Mouse (Mus musculus) frontal cortex, postnatal 10 days (tissue): Measurements from ENCODE around the gene Cpne5.

Experiments used
- DNase-seq, 2 experiments: peaks; one replicate each; pipeline ENCODE4 v3.0.0; 2022; ENCODE audit warnings: low spot score in 2 of 2, mixed read lengths in 1 of 2

The Cpne5 gene

DNA sequence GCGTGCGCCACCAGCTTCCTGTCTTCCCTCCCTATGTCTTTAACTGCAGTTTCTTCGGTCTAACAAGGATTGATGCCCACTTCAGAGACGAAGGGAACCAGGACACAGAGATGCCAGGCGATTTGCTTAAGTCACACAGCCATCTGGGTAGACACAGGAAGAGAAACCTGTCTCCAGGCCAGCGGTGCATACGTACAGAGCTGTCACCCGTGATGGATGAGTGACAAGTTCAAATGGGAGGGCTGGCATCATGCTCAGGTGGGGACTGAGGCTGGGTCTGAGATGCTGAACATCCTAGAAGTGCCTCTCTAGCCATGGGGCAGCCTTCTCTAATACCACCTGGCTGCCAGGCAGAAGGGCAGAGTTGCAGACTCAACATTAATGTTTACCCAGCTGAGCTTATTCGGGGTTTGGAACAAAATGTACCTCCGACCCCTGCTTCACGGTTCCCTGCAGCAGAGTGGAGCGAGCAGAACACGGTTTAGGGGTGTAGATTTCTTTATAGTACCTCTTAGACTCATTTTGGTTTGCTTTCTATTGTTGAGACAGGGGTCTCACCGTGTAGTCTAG is 67.5 kb downstream of the Cpne5 start:
- DNase-seq, result no peak

DNA sequence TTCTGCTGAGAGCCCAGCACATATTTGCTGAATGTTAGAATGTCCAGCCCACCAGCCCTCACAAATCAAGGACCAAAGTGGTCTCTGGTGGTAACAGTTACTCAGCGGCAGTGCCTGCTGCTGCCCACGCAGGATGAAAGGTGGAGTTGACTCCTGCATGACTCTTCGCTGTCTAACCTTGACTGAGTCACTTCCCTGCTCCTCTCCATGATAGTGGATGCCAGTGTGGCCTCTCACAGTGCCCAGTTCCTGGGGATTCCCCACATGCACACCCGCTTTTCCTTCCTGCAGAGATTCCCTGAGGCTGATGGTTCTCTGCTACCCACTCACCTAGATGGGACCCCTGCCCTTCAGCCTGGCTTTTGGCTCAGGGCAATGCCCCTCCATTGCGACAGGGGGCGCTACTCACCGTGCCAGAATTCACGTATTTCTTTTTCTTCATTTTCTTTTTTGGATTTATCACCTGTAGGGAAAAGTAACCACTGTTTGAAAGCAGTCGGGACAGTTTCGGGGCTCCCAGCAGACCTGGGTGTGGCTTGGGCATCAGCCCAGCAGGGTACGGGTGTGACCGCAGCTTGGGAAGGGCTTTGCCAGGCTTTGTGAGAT is 68.9 kb downstream of the Cpne5 start:
- DNase-seq, result no peak

DNA sequence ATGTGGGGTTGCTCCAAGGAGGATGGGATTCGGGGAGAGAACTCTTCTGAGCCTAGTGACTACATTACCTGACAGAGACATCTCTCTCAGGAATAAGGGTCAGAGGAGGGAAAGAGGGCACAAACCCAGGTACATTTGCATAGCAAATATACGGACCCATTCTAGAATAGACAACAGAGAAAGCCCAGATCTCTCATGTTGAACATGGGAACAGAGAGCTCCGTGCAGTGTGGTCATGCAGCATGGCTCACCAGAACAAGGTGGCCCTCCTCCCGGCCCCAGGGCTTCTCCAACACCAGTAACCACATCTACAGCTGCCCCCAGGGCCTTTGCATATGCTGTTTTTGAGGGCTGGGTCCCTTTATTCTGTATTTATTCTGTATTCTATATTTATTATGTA is 69.5 kb downstream of the Cpne5 start:
- no peak for DNase-seq

DNA sequence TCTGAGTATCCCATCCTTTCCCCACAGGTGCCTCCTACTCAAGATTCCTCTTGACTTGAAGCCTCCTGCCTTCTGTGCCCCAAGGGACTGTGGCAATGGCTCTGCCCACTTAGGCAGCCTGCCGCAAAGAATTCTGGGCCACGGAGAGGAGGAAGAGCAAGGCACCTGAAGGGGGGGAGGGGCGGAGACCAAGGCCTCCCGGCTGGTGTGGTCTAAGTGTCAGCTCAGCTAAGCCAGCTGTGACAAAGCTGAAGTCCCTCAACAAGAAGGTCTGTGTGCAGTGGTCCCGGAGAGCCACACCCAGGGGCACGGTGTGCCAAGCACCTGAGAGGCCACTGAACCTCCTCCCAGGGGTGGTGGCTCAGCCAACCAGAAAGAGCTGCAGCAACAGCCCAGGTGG is 70.6 kb downstream of the Cpne5 start:
- no peak for DNase-seq

DNA sequence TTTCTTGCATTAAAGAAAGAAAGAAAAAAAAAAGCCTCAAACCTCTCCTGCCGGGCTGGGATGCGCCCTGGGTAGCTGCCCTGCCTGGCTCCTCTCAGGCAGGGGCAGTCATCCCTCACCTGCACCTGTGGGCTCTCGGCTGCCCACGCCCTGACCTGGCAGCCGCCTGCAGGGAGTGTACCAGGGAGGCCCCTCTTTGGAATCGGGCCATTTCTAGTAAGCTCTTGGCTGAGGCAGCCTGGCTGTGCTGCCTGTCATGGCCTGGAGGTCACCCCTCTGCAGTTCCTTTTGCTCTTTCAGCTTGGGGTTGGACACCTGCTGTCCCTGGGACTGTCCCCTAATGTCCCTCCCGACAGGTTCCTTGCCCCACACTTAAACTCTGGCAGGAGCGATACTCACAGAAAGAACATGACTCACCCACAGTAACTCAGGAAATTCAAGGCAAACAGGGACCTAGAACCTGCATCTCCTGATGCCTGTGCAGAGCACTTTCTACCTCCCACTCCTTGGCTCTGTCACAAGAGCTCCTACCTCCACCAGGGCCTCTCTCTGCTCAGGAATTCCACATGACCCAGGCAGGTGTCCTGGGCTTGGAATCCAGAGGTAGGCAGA is 71.9 kb downstream of the Cpne5 start:
- DNase-seq, result no peak

DNA sequence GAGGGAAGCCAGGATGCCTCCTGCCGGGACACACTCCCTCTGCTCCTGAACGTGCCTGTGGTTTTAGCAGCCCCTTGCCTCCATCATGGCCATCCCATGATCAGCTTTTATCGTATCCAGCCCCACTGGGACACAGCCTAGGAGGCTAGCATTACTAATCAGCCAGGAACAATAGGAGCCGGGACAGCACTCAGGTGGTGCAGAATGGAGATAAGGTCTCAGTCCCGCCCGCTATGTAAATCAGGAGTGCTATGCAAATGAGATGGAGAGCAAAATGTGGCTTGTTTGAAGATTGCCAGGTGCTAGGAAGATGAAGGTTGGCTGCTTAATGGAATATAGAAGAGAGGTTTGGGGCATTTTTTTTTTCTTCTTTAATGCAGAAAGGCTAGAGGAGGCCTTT is 72.5 kb downstream of the Cpne5 start:
- DNase-seq, result no peak

DNA sequence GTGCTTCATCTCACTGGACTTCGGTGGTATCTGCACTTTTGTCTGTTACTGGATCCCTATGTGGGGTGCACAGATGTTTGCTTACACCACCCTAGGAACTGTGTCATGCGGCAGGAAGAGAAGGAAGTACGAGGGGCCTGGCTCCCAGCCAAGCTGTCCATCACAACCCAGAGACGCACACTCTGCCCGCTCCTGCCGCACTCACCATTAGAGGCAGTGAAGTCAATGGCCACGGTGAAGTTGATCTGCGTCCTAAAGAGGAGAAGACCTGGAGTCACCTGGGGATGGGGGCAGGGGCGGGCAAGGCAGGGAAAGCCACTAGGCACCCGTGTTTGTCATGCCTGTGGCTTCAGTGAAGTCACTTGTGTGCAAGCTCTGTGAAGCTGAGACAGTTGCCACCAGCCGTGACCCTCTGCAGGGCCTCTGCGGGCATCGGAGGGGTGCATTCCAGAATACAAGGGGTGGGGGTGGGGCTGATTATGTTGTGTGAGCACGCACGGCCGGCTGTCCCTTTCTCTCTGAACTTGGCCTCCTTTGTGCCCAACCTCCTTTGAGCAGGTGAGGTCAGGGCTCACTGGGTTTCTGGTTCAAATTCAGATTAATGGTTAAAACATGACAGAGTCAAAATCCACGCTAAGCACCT is 73.4 kb downstream of the Cpne5 start:
- no peak for DNase-seq

DNA sequence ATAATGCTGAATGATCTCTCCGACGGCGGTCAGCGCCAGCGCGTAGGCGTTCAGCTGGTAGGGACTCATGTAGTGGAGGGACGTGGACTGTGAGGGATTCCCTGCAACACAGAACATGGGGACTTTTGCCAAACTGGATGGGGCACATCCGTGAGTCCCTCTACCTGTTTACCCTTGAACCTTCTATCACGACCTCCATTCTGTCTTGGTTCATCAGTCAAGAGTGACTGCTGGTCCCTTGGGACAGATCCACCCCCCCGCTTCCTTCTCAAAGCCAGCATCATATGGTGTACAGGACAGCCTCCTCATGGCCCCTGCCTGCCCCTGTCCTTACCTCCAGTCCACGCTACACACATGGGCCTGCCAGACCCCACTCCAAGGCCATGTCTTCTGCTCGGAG is 75.6 kb downstream of the Cpne5 start:
- no peak for DNase-seq

DNA sequence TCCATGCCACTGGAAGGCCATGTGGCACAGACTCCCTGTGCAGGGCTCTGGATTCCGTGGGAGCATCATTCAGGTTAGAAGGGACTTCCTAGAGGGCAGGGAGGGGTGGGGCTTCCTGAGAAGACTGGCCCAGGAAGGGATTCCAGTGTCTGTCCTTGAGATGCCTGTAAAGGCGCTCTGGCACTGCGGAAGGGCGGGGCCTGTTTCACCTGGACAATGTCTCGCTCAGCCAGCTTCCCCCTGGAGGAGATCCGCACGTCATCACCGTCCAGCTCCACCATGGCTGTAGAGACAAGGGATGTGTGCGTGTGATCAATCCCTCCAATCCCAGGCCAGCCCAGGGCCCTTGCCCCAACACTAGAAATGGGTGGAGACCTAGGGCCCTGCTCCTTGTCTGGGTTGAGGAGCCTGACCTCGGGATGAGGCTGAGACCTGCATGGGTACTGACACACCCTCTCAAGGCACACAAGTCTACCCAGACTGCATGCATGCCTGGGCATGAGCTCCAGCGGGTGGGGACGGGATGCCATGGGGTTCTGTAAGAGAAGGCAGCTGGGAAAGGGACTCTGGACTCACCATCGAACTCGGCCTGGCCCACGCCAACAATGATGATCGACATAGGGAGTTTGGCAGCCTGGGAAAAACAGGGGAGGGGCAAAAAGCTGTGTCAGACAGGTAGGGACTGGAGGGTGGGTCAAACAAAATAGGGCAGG is 78.1 kb downstream of the Cpne5 start:
- DNase-seq, result no peak

DNA sequence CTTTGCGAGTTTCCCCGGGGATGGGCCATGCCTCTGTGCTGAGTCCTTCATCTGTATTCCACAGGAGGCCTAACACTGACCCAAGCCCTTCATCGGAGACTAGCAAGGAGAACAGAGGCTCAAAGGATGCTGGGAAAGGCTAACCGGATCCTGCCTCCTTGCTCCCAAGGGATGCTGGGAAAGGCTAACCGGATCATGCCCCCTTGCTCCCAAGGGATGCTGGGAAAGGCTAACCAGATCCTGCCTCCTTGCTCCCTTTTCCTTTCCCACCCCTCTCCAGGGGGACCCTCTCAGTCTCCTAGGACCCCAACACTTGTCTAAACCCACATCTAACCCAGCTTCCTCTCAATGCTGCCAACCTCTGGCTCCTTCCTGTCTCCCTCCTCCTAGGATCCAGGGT is 78.6 kb downstream of the Cpne5 start:
- no peak for DNase-seq

DNA sequence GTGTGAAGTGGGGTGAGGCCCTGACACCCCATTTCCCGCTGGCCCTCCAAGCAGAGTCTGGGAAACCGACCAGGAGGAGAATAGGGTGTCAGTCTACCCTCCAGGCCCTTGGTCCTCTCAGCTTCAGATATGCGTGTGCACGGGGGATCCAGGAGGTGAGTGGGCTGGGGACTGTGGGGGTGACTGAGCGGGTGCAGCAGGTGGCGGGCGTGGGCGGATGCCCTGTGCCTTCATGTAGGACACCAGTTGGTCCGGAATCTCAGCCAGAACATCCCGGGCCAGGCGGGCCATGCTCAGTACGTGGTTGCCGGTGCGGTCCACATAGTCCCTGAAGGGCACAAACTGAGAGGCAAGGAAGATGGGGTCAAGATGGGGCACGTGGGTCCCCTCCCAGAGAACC is 79.1 kb downstream of the Cpne5 start:
- no peak for DNase-seq

DNA sequence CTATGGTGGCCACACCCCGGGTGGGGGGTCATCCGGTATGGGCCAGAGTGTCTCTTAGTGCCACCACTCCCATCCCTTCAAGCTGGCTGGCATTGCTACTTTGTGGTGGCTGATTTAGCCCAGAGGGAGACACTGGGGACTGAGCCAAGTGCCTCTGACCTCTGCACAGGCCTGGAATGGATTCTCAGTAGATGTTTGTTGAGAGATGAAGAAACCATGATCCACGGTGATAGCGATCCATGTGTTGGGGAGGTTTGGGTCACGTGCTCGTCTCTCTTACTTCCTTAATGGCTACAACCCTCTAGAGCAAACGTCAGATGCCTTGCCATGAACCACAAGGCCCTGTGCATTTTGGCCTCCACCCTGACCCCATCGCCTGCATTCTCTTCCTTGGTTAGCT is 81.1 kb downstream of the Cpne5 start:
- DNase-seq, result no peak

DNA sequence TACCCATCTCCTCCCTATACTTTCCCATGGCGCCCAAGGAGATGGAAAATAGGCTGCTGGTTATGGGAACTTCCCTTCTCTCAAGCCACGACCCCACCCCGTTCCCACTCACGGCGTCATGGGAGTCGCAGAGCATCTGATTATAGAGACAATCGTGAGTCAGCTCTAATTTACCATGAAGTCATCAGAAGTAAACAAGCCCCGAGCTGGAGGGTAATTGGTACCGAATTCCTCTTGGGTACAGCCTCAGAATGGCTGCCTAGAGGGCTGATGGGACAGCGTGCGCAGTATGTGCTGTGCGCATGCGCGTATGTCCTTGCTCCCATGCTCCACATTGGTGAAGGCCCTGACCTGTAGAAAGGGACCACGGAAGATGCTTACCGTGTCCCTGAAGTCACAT is 81.6 kb downstream of the Cpne5 start:
- DNase-seq, result no peak

DNA sequence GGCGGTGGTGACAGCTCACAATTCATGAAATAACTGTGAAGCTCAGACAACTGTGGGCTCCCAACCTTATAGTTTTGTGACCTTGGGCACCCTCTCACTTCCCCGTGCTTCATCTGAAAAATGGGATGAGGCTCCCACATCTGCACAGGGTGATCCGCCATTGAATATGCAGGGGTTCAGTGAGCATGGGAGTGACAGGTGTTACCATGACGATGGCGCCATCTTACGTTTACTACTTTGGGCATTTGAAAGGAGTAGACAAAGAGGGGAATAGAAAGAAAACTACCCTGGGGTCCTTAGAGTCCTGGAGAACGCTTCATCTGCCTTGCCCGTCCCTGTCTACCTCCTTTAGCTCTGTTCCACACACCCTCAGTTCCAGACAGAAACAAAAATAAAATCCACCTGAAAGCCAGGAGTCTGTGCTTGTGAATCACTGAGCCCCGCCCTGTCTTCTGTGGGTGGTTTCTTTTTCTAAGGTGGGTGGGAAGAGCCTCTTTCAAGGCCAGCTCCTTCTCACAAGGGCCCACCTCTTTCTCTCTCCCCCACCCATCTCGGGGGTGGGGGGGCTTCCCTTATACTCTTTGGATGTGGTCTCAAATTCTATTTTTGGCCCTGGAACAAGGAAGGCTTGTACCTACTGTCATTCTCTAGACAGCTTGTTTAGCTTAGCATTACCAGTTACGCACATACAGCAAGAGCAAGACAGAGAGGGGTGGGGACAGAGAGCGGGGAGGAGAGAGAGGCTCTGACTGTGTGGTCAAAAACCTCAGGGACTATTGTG is 82.4 kb downstream of the Cpne5 start:
- DNase-seq, result no peak

DNA sequence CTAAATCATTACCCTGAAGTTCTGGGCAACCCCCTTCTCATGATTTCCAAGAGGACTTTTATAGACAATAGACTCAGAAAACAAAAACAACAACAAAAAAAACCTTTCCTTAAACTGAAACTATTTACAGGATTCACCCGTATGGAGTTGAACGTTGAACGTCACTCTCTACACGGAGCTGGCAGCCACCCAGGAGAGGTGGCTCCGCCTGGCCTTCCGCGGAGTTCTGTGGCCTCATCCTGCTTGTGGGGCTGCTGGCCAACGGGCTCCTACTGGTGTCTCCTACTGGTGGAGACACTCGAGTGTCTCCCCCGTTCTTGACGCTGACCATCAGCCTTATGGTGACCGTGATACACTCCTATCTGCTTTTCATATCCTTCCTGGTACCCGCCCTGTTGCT is 83.7 kb downstream of the Cpne5 start:
- DNase-seq, result no peak

DNA sequence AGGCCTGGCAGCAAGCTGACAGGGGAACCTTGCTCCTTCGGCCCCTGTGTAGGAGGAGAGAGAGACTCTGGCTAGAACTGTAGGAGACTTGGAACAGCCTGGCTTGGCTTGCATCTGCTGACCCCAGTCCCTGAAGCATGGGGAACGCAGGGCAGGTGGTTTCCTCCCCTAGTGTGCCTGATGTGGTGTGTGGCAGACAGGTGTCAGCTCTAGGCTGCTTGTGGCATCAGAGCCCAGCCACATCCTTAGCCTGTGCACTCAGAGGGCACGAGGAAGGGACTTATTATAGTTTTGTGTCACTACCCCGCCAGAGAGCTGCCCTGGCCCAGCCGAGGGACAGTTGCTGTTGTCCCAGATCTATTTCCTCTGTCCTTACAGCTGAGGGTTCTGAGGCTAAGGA is 85.4 kb downstream of the Cpne5 start:
- DNase-seq, result no peak

DNA sequence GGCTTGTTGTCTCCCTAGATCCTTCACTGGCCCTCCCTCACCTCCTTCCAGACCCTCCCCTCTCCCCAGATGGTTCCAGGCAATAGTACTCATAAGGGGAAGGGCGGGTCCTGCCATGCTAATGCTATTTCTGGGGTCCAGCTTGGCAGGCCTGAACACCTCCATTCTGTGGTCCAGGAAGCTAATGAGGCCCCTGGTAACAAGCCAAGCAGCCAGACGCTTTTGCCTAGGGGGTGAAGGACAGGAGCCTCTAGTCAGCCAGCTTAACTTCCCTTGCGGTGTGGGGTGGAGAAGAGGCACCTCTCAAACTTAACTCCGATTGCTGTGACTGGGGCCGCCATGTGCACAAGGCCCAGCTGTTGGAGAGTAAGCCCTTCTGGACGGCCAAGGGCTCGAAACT is 88.2 kb downstream of the Cpne5 start:
- DNase-seq, result no peak

DNA sequence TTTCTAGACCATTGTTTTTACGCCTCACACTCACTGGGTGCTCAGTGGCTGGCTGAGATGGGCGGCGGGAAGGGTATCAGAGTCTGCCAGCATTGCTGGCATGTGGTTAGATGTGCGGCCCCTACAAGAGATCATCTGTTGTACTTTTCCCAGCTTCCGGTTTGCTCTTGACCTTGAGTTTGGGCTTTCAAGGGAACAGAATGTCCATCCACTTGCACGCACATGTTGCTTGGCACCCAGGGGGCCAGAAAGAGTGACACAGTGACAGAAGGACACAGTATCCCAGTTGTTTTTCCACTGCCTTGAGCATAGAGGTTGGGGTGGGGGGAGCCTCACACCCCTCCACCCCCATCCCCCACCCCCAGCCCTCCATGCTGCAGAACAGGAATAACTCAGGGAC is 90.2 kb downstream of the Cpne5 start:
- DNase-seq, result no peak

DNA sequence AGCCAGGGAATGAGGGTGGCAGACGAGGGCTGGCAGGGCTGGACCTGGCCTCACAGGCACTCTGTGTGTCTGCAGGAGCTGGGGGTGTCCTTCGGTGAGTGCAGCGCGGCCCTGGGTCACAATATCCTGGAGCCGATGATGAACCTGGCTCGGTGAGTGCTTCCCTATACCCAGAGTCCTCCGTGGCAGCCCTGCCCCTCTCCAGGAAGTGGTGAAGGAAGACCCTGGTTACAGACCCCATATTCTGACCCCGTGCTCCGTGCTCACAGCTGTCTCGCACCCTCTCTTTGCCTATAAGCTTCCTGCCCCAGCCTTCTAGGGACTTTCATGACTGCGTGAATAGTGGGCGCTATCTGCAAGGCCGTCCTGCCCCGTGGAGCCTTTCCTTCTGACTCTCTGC is 90.7 kb downstream of the Cpne5 start:
- no peak for DNase-seq

DNA sequence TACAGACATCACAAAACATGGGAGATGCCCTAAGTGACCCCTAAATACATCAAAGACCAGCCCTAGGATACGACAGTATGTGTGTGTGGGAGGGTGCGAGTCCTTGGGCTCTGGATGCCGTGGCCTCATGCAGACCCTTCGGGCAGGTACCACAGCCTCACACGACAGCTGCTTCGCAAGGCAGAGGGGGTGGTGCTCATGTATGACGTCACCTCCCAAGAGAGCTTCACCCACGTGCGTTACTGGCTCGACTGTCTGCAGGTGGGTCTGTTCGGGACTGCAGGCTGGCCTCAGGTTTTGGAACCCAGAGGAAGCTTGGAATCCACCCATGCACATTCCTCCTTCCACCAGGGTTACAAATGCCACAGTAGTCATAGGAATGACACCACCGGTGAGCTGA is 92.9 kb downstream of the Cpne5 start:
- DNase-seq, result no peak

DNA sequence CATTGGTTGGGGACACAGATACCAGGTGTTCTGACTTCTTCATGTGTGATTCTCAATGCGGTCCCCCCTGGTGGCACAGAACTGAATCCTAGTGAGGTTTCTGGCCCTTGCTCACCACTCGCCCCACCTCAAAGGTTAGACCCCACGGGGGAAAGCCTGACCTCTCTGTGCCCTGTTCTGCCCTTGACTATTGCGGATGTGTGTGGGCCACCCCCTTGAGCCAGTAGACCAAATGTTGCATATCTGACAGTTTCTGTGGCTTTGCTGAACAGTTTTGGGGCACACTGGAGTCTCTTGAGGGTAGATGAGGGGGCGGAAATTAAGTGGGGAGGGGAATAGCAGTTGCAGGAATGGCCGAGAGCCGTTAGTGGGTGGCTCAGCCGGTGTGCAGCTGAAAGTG is 94.7 kb downstream of the Cpne5 start:
- no peak for DNase-seq

DNA sequence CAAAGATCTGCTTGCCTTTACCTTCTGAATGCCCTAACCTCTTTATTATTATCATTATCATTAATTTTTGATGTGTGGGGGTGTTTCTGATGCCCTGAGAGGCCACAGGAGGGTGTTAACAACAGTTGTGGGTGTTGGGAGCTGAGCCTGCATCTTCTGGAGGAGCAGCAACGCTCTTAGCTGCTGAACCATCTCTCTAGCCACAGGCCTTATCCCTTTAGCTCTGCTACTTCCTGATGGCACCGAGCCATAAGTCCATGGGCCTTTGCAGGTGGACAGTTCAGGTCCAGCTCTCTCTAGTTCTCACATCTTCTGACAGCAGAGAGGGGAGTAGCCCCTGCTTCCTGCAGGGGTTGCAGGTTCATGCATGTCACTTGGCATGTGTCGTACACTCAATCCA is 96.4 kb downstream of the Cpne5 start:
- DNase-seq, result no peak
